Mouse (Mus musculus) E14TG2a.4 (cell line): ENCODE measurements at regions not wholly inside any gene's neighbourhood (a gene's known extent, or its start where the extent isn't known, plus 50 kb on each side); places are given as distances from the start of the nearest gene placed in this dataset.

ENCODE experiments used
- CTCF ChIP-seq: conservative IDR thresholded peaks from 2 replicates; pipeline ENCODE4 v1.5.1; 2014; ENCODE audit warnings: low read length
- NANOG ChIP-seq: IDR thresholded peaks from 2 replicates; pipeline ENCODE4 v1.6.1; 2014; ENCODE audit warnings: borderline replicate concordance, low read length, mixed read lengths
- POU5F1 ChIP-seq: IDR thresholded peaks from 2 replicates; pipeline ENCODE4 v1.6.1; 2014; ENCODE audit warnings: low read length, borderline replicate concordance

GRCm38 (mm10) chr1:12405391-12406270 is 991.7 kb downstream of the A830018L16Rik start:
- TF ChIP-seq CTCF (no peak), NANOG (no peak), POU5F1 (no peak)
